Mouse (Mus musculus) layer of hippocampus, adult 9-10 months (tissue): ENCODE results near the gene Maml1.

Source experiments
- DNase-seq: peaks from one replicate; pipeline ENCODE4 v3.0.0; 2022; ENCODE audit warnings: low spot score

The Maml1 gene

GRCm38 (mm10) chr11:50219833-50220232 lies 72.3 kb downstream of the Maml1 start:
- DNase-seq = no peak

- DNase-seq = no peak
Measured at GRCm38 (mm10) chr11:50217811-50218210, 74.3 kb downstream of the Maml1 start.

GRCm38 (mm10) chr11:50216724-50217366 lies 75.3 kb downstream of the Maml1 start:
- no peak for DNase-seq

- no peak for DNase-seq
Measured at GRCm38 (mm10) chr11:50215633-50216032, 76.5 kb downstream of the Maml1 start.

GRCm38 (mm10) chr11:50214631-50215030 lies 77.5 kb downstream of the Maml1 start:
- DNase-seq = no peak

DNA sequence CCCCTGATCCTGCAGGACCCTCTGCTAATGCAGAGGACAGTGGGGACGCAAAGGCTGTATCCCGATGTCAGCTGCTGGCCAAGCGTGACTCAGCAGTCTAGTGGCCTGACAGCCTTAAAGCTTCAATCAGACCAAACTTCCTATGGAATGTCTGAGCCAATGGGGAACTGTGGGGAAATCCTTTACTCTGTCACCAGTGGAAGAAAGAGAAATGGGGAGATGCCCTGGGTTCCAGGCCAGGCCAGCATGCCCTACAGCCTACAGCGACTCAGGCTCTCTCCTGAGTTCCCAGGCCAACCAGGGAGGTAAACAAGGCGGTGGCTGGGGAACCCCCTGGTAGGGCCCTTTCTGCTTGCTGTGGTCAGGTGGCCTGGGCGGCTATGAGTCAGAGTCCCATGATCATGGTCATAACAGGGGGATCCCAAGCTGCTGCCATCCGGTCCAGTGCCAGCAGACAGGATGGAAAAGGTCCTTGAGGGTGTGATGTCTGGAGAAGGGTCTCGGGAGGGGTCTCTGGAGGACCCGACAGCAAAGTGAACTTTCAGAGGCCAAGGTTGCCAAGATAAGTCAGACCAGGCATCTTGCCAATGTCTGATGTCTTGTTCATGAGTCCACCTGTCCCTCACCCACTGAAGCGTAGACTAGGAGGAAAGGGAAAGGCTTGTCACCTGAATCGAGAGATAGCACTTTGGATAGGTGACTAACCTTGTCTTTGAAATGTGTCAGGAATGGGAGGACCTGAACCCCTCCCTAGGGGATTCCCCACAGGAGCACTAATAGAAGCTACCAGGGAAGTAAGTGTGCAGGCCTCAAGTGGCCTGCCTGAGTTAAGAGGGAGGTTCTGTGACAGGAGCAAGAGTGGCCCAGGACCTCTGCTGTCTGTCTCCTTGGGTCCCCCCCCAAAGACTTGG lies 79.0 kb downstream of the Maml1 start:
- DNase-seq = no peak

- DNase-seq = no peak
Measured at GRCm38 (mm10) chr11:50212060-50212739, 79.9 kb downstream of the Maml1 start.

GRCm38 (mm10) chr11:50211322-50212059 lies 80.6 kb downstream of the Maml1 start:
- DNase-seq = no peak

GRCm38 (mm10) chr11:50210505-50211151 lies 81.5 kb downstream of the Maml1 start, which contains the start of the genes Sqstm1 and Mgat4b:
Gene Sqstm1 (minus strand): TSS chr11:50210827.
Gene Mgat4b (plus strand): TSS chr11:50210890.
- DNase-seq = no peak

DNA sequence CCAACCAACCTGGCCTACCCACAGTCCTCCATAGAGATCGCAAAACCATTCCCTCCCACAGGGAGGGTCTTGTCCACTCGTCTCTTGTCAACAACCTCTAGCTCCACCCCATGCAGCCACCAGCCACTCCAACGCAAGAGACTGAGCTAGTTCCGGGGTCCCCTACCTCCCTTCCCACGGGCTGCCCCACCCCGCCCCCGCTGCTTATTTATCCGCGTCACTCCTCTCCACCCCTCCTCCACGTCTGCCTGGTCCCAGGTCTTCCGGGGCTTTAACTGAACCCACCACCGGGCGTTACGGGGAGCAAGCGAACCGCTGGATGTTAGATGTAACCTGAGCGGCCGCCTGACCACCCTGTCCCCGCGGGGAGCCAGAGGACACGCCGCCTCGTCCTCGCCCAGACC lies 82.0 kb downstream of the Maml1 start:
- no peak for DNase-seq

- DNase-seq = no peak
Measured at GRCm38 (mm10) chr11:50208039-50208438, 84.1 kb downstream of the Maml1 start.

GRCm38 (mm10) chr11:50207344-50207743 lies 84.8 kb downstream of the Maml1 start:
- DNase-seq = no peak

DNA sequence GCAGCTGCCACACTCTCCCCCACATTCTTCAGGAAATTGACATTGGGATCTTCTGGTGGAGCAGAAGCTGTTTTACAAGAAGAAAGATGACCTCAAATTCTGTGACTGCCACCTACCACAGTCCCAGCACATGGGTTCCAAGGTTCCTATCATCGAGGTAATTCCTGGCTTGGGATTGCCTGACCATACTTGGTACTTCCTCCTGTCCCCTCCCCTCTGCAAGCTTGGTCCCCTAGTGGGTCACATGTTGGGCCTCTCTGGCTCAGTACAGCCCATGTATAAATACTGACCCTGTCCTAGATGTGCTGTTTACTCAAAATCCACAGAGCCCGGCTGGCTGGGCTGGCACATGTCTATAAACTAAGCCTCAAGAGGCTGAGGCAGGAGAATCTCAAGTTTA lies 86.1 kb downstream of the Maml1 start:
- no peak for DNase-seq
